Mouse (Mus musculus) bone marrow macrophage, adult 2 months (primary cell): ENCODE results near the gene Atxn7.

ENCODE experiments used
- CTCF ChIP-seq: IDR thresholded peaks from 2 replicates; pipeline ENCODE4 v1.5.1; 2012; ENCODE audit warnings: low read depth, mild to moderate bottlenecking, low read length, moderate library complexity
- POLR2A ChIP-seq: IDR thresholded peaks from 2 replicates; pipeline ENCODE4 v1.6.1; 2012; ENCODE audit warnings: mild to moderate bottlenecking, low read depth, low read length, borderline replicate concordance

DNA sequence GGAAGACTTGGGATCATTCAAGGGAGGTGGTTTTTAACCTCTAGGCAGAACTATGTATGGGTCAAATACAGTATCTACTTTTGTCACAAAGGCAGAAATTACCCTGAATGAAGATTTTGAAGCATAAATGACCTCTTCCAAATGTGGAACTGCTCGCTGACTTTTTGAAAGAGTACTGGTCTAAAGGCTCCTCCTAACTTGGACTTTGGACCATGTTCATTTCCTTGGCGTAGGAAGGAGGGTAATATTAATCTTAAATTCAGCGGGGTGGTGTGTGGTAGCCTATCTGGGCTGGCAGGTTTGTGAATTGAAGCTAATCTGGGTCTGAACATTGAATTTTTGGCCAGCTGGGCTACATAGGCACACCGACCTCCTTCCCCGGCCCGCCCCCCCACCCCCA lies 1.2 kb downstream of the Atxn7 start:
- TF ChIP-seq CTCF (no peak), POLR2A (no peak)
